Mouse (Mus musculus): ENCODE data around the gene Inca1. TPM values are rescaled to one million over a fixed set of nuclear protein-coding genes. Genes with fewer than 3 reads are reported as not detected.
A peak's percentile ranks its signal among the peaks of the same experiment; 100 is the strongest.

Inca1 gene
- total and polyA plus RNA-seq, 2 experiments from 2014 or later, result 0.23 to 4.0 TPM

DNA sequence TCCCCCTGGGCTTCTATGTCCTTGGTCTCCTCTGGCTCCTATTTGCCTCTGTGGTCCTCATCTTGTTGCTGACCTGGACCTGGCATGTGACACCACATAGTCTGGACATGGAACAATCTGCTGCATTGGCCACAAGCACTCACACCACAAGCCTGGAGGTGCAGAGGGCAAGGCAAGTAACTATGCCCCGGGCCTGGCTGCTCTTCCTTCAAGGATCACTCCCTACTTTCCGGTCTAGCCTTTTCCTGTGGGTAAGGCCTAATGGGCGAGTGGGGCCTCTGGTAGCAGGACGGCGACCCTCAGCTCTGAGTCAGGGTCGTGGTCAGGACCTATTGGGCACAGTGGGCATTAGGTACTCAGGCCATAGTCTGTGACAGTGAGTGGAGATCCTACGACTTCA is 58.7 kb downstream of the Inca1 start:
- WGBS, result 74% methylated on average over 7 of the region's 7 CpGs
- peak; percentile 2 for DNase-seq (ENCODE audit: low spot score)
- Histone ChIP-seq H3K36me3 (replicated peaks; ENCODE audit: control insufficient read depth, insufficient read depth, low read length) (peaks cover 19% of the 10 kb centered on the region), H3K4me1 (ENCODE audit: control insufficient read depth, insufficient read depth) (peaks cover 8% of the 10 kb centered on the region; the same call in 1 of the 2 replicates), H3K9me3 (replicated peaks; ENCODE audit: control insufficient read depth, low read length) (no peaks in the 10 kb centered on the region), H3K9ac (replicated peaks; ENCODE audit: low read depth, low read length) (no peak overlapping the region), H3K27ac (ENCODE audit: low read depth) (no peak overlapping the region), H3K4me2 (ENCODE audit: low read depth, low read length) (no peak overlapping the region), H3K27me3 (ENCODE audit: control insufficient read depth, insufficient read depth, low read length) (no peaks in the 10 kb centered on the region), H3K4me3 (ENCODE audit: low read depth, low read length) (no peak overlapping the region)
- no peak for ATAC-seq (ENCODE audit: insufficient read depth, low read depth)
- TF ChIP-seq EP300 (IDR thresholded peaks at IDR 0.05; ENCODE audit: low read depth) (no peak), CTCF (IDR thresholded peaks at IDR 0.05; ENCODE audit: low read depth) (no peak)

DNA sequence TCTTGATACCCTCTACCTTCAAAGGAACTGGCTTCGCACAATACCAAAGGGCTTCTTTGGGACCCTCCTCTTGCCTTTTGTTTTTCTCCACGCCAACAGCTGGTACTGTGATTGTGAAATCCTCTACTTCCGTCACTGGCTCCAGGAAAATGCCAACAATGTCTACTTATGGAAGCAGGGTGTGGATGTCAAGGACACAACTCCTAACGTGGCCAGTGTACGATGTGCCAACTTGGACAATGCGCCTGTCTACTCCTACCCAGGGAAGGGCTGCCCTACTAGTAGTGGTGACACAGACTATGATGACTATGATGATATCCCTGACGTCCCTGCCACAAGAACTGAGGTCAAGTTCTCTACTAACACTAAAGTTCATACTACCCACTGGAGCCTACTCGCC is 60.0 kb downstream of the Inca1 start:
- peaks cover 16% of the 10 kb centered on the region for H3K36me3 ChIP-seq (replicated peaks; ENCODE audit: control insufficient read depth, insufficient read depth, low read length)
- H3K4me3 ChIP-seq (ENCODE audit: low read depth, low read length), result no peak overlapping the region
- no peak overlapping the region for H3K27ac ChIP-seq (ENCODE audit: low read depth)
- TF ChIP-seq CTCF (IDR thresholded peaks at IDR 0.05; ENCODE audit: low read depth), result no peak
- TF ChIP-seq EP300 (IDR thresholded peaks at IDR 0.05; ENCODE audit: low read depth), result no peak
- H3K9me3 ChIP-seq (replicated peaks; ENCODE audit: control insufficient read depth, low read length), result no peaks in the 10 kb centered on the region
- no peaks in the 10 kb centered on the region for H3K4me1 ChIP-seq (ENCODE audit: control insufficient read depth, insufficient read depth)
- H3K27me3 ChIP-seq (ENCODE audit: control insufficient read depth, insufficient read depth, low read length), result no peaks in the 10 kb centered on the region
- H3K9ac ChIP-seq (replicated peaks; ENCODE audit: low read depth, low read length), result no peak overlapping the region
- DNase-seq (ENCODE audit: low spot score) (peak; percentile 2), ATAC-seq (ENCODE audit: insufficient read depth, low read depth) (no peak)
- no peak overlapping the region for H3K4me2 ChIP-seq (ENCODE audit: low read depth, low read length)
- 74% methylated on average over 8 of the region's 8 CpGs for WGBS

- no peak; the same call in 1 of the 2 replicates for ATAC-seq (ENCODE audit: insufficient read depth, low read depth)
- Histone ChIP-seq H3K4me1 (ENCODE audit: control insufficient read depth, insufficient read depth) (no peaks in the 10 kb centered on the region), H3K27ac (ENCODE audit: low read depth) (no peak within 1 kb of the TSS), H3K9me3 (replicated peaks; ENCODE audit: control insufficient read depth, low read length) (no peaks in the 10 kb centered on the region), H3K9ac (replicated peaks; ENCODE audit: low read depth, low read length) (no peak within 1 kb of the TSS), H3K4me2 (ENCODE audit: low read depth, low read length) (no peak within 1 kb of the TSS), H3K27me3 (ENCODE audit: control insufficient read depth, insufficient read depth, low read length) (no peaks in the 10 kb centered on the region), H3K4me3 (ENCODE audit: low read depth, low read length) (no peak within 1 kb of the TSS), H3K36me3 (replicated peaks; ENCODE audit: control insufficient read depth, insufficient read depth, low read length) (0 out of 2 replicates have a peak, but pooled peaks cover 4% of the 10 kb centered on the region)
- 2% methylated on average over 5 of the region's 5 CpGs for WGBS
- peak; percentile 8 for DNase-seq (ENCODE audit: low spot score)
- no peak for TF ChIP-seq EP300 (IDR thresholded peaks at IDR 0.05; ENCODE audit: low read depth)
- no peak for TF ChIP-seq CTCF (IDR thresholded peaks at IDR 0.05; ENCODE audit: low read depth)
These were observed 61.2 kb downstream of the Inca1 start, which contains the start of gene Gp1ba for GRCm38 (mm10) chr11:70638714-70639278. Gene Gp1ba (plus strand): TSS chr11:70639122.

Small RNA genes lying within 50 kb of the gene (microRNA-seq; reads per million reads assigned to microRNA genes)
- 0.54 reads per million for gene Mir6925

Other genes with a start within 250 kb of the Inca1 start
- 9.0 and 28.3 TPM in 2 replicates for gene Med11, start 248.2 kb downstream of the Inca1 start, total RNA-seq (2014; rRNA removed; ENCODE audit: low replicate concordance)
- 13.7 and 15.9 TPM in 2 replicates for gene Med11, start 248.2 kb downstream of the Inca1 start, polyA plus RNA-seq (2015; fragmentation: Nextera tagmentation; extraction: Ambion mirVana)
- gene Zmynd15, start 240.7 kb downstream of the Inca1 start, total RNA-seq (2014; rRNA removed; ENCODE audit: low replicate concordance), result 0.04 and 5.0 TPM in 2 replicates
- gene Zmynd15, start 240.7 kb downstream of the Inca1 start, polyA plus RNA-seq (2015; fragmentation: Nextera tagmentation; extraction: Ambion mirVana), result 1.3 TPM in 2 replicates
- 5.9 and 12.8 TPM in 2 replicates for gene Cxcl16, start 240.2 kb downstream of the Inca1 start, total RNA-seq (2014; rRNA removed; ENCODE audit: low replicate concordance)
- 9.8 and 11.3 TPM in 2 replicates for gene Cxcl16, start 240.2 kb downstream of the Inca1 start, polyA plus RNA-seq (2015; fragmentation: Nextera tagmentation; extraction: Ambion mirVana)
- 0.34 and 8.6 TPM in 2 replicates for gene Tm4sf5, start 194.9 kb downstream of the Inca1 start, total RNA-seq (2014; rRNA removed; ENCODE audit: low replicate concordance)
- 7.6 and 7.8 TPM in 2 replicates for gene Tm4sf5, start 194.9 kb downstream of the Inca1 start, polyA plus RNA-seq (2015; fragmentation: Nextera tagmentation; extraction: Ambion mirVana)
- not detected in 2 replicates for gene Vmo1, start 185.5 kb downstream of the Inca1 start, total RNA-seq (2014; rRNA removed; ENCODE audit: low replicate concordance)
- gene Vmo1, start 185.5 kb downstream of the Inca1 start, polyA plus RNA-seq (2015; fragmentation: Nextera tagmentation; extraction: Ambion mirVana), result 0.18 and 0.55 TPM in 2 replicates
- not detected in 2 replicates for gene Gltpd2, start 181.0 kb downstream of the Inca1 start, total RNA-seq (2014; rRNA removed; ENCODE audit: low replicate concordance)
- 0.34 TPM in 1 of 2 replicates, not detected in the other for gene Gltpd2, start 181.0 kb downstream of the Inca1 start, polyA plus RNA-seq (2015; fragmentation: Nextera tagmentation; extraction: Ambion mirVana)
- gene Psmb6, start 174.8 kb downstream of the Inca1 start, total RNA-seq (2014; rRNA removed; ENCODE audit: low replicate concordance), result 474 and 521 TPM in 2 replicates
- 640 and 644 TPM in 2 replicates for gene Psmb6, start 174.8 kb downstream of the Inca1 start, polyA plus RNA-seq (2015; fragmentation: Nextera tagmentation; extraction: Ambion mirVana)
- not detected in 2 replicates for gene Gm40193, start 167.2 kb downstream of the Inca1 start, total RNA-seq (2014; rRNA removed; ENCODE audit: low replicate concordance)
- not detected in 2 replicates for gene Gm40193, start 167.2 kb downstream of the Inca1 start, polyA plus RNA-seq (2015; fragmentation: Nextera tagmentation; extraction: Ambion mirVana)
- gene Pld2, start 160.1 kb downstream of the Inca1 start, total RNA-seq (2014; rRNA removed; ENCODE audit: low replicate concordance), result 14.5 and 18.5 TPM in 2 replicates
- gene Pld2, start 160.1 kb downstream of the Inca1 start, polyA plus RNA-seq (2015; fragmentation: Nextera tagmentation; extraction: Ambion mirVana), result 5.4 and 6.8 TPM in 2 replicates
- 20.4 and 38.0 TPM in 2 replicates for gene Mink1, start 137.3 kb downstream of the Inca1 start, total RNA-seq (2014; rRNA removed; ENCODE audit: low replicate concordance)
- 5.0 and 5.2 TPM in 2 replicates for gene Mink1, start 137.3 kb downstream of the Inca1 start, polyA plus RNA-seq (2015; fragmentation: Nextera tagmentation; extraction: Ambion mirVana)
- gene 4930544D05Rik, start 84.3 kb downstream of the Inca1 start, total RNA-seq (2014; rRNA removed; ENCODE audit: low replicate concordance), result not detected in 2 replicates
- not detected in 2 replicates for gene 4930544D05Rik, start 84.3 kb downstream of the Inca1 start, polyA plus RNA-seq (2015; fragmentation: Nextera tagmentation; extraction: Ambion mirVana)
- not detected in 2 replicates for gene Chrne, start 80.9 kb downstream of the Inca1 start, total RNA-seq (2014; rRNA removed; ENCODE audit: low replicate concordance)
- not detected in 2 replicates for gene Chrne, start 80.9 kb downstream of the Inca1 start, polyA plus RNA-seq (2015; fragmentation: Nextera tagmentation; extraction: Ambion mirVana)
- gene Gp1ba, start 61.0 kb downstream of the Inca1 start, total RNA-seq (2014; rRNA removed; ENCODE audit: low replicate concordance), result 0.08 TPM in 1 of 2 replicates, not detected in the other
- gene Gp1ba, start 61.0 kb downstream of the Inca1 start, polyA plus RNA-seq (2015; fragmentation: Nextera tagmentation; extraction: Ambion mirVana), result 0.26 and 0.27 TPM in 2 replicates
- gene Rnf167, start 52.9 kb downstream of the Inca1 start, total RNA-seq (2014; rRNA removed; ENCODE audit: low replicate concordance), result 48.3 and 66.3 TPM in 2 replicates
- 61.8 and 62.5 TPM in 2 replicates for gene Rnf167, start 52.9 kb downstream of the Inca1 start, polyA plus RNA-seq (2015; fragmentation: Nextera tagmentation; extraction: Ambion mirVana)
- gene Slc25a11, start 52.7 kb downstream of the Inca1 start, total RNA-seq (2014; rRNA removed; ENCODE audit: low replicate concordance), result 530 and 532 TPM in 2 replicates
- 446 and 451 TPM in 2 replicates for gene Slc25a11, start 52.7 kb downstream of the Inca1 start, polyA plus RNA-seq (2015; fragmentation: Nextera tagmentation; extraction: Ambion mirVana)
- 924 and 959 TPM in 2 replicates for gene Pfn1, start 45.5 kb downstream of the Inca1 start, total RNA-seq (2014; rRNA removed; ENCODE audit: low replicate concordance)
- 903 and 932 TPM in 2 replicates for gene Pfn1, start 45.5 kb downstream of the Inca1 start, polyA plus RNA-seq (2015; fragmentation: Nextera tagmentation; extraction: Ambion mirVana)
- gene Eno3, start 43.0 kb downstream of the Inca1 start, total RNA-seq (2014; rRNA removed; ENCODE audit: low replicate concordance), result 1,315 and 1,376 TPM in 2 replicates
- gene Eno3, start 43.0 kb downstream of the Inca1 start, polyA plus RNA-seq (2015; fragmentation: Nextera tagmentation; extraction: Ambion mirVana), result 1,204 and 1,224 TPM in 2 replicates
- 42.0 and 53.9 TPM in 2 replicates for gene Spag7, start 30.7 kb downstream of the Inca1 start, total RNA-seq (2014; rRNA removed; ENCODE audit: low replicate concordance)
- gene Spag7, start 30.7 kb downstream of the Inca1 start, polyA plus RNA-seq (2015; fragmentation: Nextera tagmentation; extraction: Ambion mirVana), result 154 and 175 TPM in 2 replicates
- gene Camta2, start 12.1 kb downstream of the Inca1 start, total RNA-seq (2014; rRNA removed; ENCODE audit: low replicate concordance), result 8.7 and 9.5 TPM in 2 replicates
- gene Camta2, start 12.1 kb downstream of the Inca1 start, polyA plus RNA-seq (2015; fragmentation: Nextera tagmentation; extraction: Ambion mirVana), result 10.5 and 10.7 TPM in 2 replicates
- gene Kif1c, start 393 bp upstream of the Inca1 start, total RNA-seq (2014; rRNA removed; ENCODE audit: low replicate concordance), result 92.9 and 110 TPM in 2 replicates
- gene Kif1c, start 393 bp upstream of the Inca1 start, polyA plus RNA-seq (2015; fragmentation: Nextera tagmentation; extraction: Ambion mirVana), result 6.3 and 6.4 TPM in 2 replicates
- gene Zfp3, start 64.1 kb upstream of the Inca1 start, total RNA-seq (2014; rRNA removed; ENCODE audit: low replicate concordance), result 4.2 and 4.9 TPM in 2 replicates
- gene Zfp3, start 64.1 kb upstream of the Inca1 start, polyA plus RNA-seq (2015; fragmentation: Nextera tagmentation; extraction: Ambion mirVana), result 9.6 and 10.8 TPM in 2 replicates
- not detected in 2 replicates for gene Scimp, start 112.4 kb upstream of the Inca1 start, total RNA-seq (2014; rRNA removed; ENCODE audit: low replicate concordance)
- 0.38 and 0.49 TPM in 2 replicates for gene Scimp, start 112.4 kb upstream of the Inca1 start, polyA plus RNA-seq (2015; fragmentation: Nextera tagmentation; extraction: Ambion mirVana)
- gene Rabep1, start 144.6 kb upstream of the Inca1 start, total RNA-seq (2014; rRNA removed; ENCODE audit: low replicate concordance), result 10.5 and 12.2 TPM in 2 replicates
- gene Rabep1, start 144.6 kb upstream of the Inca1 start, polyA plus RNA-seq (2015; fragmentation: Nextera tagmentation; extraction: Ambion mirVana), result 29.8 and 32.2 TPM in 2 replicates